8 mouse cellular contexts compared by ENCODE assay signal in genomic region chr3:30650062-30650841, GRCm38 (mm10). TPM values are rescaled to one million over a fixed set of nuclear protein-coding genes. Genes with fewer than 3 reads are reported as not detected.
DNase-seq lines count a peak whose midpoint lies in the region; ATAC-seq and TF ChIP-seq lines count a peak whose summit lies in the region.

No protein-coding gene starts in this region.

- no peak for DNase-seq in layer of hippocampus, adult 2 months (ENCODE audit: low spot score in 2 of 2)
- DNase-seq in layer of hippocampus, adult 11-12 months (ENCODE audit: low spot score), result no peak
- peak; percentile 68 for DNase-seq in ZHBTc4 (ENCODE audit: low read depth, low spot score)
- peak; percentile 40 for DNase-seq in forebrain, embryonic 10.5 days (ENCODE audit: extremely low spot score, low spot score)
- peak; percentile 57 for DNase-seq in kidney, adult 18-20 months
- peak; percentile 50 for DNase-seq in lung, embryonic 14.5 days
- DNase-seq in retina, embryonic 14.5 days (ENCODE audit: low spot score), result peak; percentile 44
- DNase-seq in frontal cortex, postnatal 14 days (ENCODE audit: low spot score in 2 of 2), result no peak

- H3K9ac ChIP-seq in lung, embryonic 14.5 days, result peak overlapping the region; percentile 28; the same call in 1 of the 2 replicates

- H3K4me2 ChIP-seq in lung, embryonic 14.5 days, result peak overlapping the region; percentile 73

- H3K4me1 ChIP-seq in forebrain, embryonic 10.5 days, result peaks cover 26% of the 10 kb centered on the region
- H3K4me1 ChIP-seq in lung, embryonic 14.5 days (ENCODE audit: insufficient read depth), result no peaks in the 10 kb centered on the region; the same call in 1 of the 2 replicates

- no peak overlapping the region for H3K27ac ChIP-seq in layer of hippocampus, adult 2 months
- no peak overlapping the region for H3K27ac ChIP-seq in forebrain, embryonic 10.5 days
- no peak overlapping the region for H3K27ac ChIP-seq in lung, embryonic 14.5 days (ENCODE audit: low read depth)

- no peaks in the 10 kb centered on the region for H3K36me3 ChIP-seq in forebrain, embryonic 10.5 days (replicated peaks)
- H3K36me3 ChIP-seq in lung, embryonic 14.5 days (ENCODE audit: insufficient read depth), result no peaks in the 10 kb centered on the region

- WGBS in forebrain, embryonic 10.5 days, result under 1% methylated on average over 41 of the region's 41 CpGs
- WGBS in lung, embryonic 14.5 days, result under 1% methylated on average over 41 of the region's 41 CpGs

- H3K27me3 ChIP-seq in forebrain, embryonic 10.5 days (ENCODE audit: poor library complexity, severe bottlenecking), result peaks cover 51% of the 10 kb centered on the region
- peaks cover 16% of the 10 kb centered on the region for H3K27me3 ChIP-seq in lung, embryonic 14.5 days (ENCODE audit: insufficient read depth, low read length)

- peak; percentile 42; the same call in 1 of the 2 replicates for ATAC-seq in lung, embryonic 14.5 days (ENCODE audit: insufficient read depth)

- H3K4me3 ChIP-seq in layer of hippocampus, adult 2 months, result peak overlapping the region; percentile 37
- peak overlapping the region; percentile 54 for H3K4me3 ChIP-seq in forebrain, embryonic 10.5 days
- H3K4me3 ChIP-seq in lung, embryonic 14.5 days (ENCODE audit: low read depth, low read length), result peak overlapping the region; percentile 37

- peak; percentile 21; the same call in 1 of the 2 replicates for TF ChIP-seq CTCF in layer of hippocampus, adult 2 months (conservative IDR thresholded peaks at IDR 0.05)
- peak; percentile 54 for TF ChIP-seq CTCF in lung, embryonic 14.5 days (IDR thresholded peaks at IDR 0.05; ENCODE audit: low read depth)

- no peaks in the 10 kb centered on the region for H3K9me3 ChIP-seq in forebrain, embryonic 10.5 days
- H3K9me3 ChIP-seq in lung, embryonic 14.5 days (ENCODE audit: low read depth, low read length), result no peaks in the 10 kb centered on the region

RNA-seq across cellular contexts. Expression of gene Lrrc34, which starts 2.6 kb away (rescaled TPM):
- total RNA-seq in layer of hippocampus, adult 2 months (2021), result under 1 TPM; 0.17 to 0.18 TPM
- polyA plus RNA-seq in forebrain, embryonic 10.5 days (2016; fragmentation: Nextera tagmentation; extraction: Ambion mirVana), result 2.0 and 2.4 TPM in 2 replicates
- polyA plus RNA-seq in lung, embryonic 14.5 days (2014; fragmentation: Nextera tagmentation; extraction: Ambion mirVana), result 1.7 and 1.9 TPM in 2 replicates

RNA-seq across cellular contexts. Expression of gene Lrriq4, which starts 5.9 kb away (rescaled TPM):
- total RNA-seq in layer of hippocampus, adult 2 months (2021), result not detected
- not detected in 2 replicates for polyA plus RNA-seq in forebrain, embryonic 10.5 days (2016; fragmentation: Nextera tagmentation; extraction: Ambion mirVana)
- polyA plus RNA-seq in lung, embryonic 14.5 days (2014; fragmentation: Nextera tagmentation; extraction: Ambion mirVana), result not detected in 2 replicates

RNA-seq across cellular contexts. Expression of gene Mynn, which starts 48.4 kb away (rescaled TPM):
- 10 to 100 TPM; 14.7 to 15.0 TPM for total RNA-seq in layer of hippocampus, adult 2 months (2021)
- 29.9 and 31.0 TPM in 2 replicates for polyA plus RNA-seq in forebrain, embryonic 10.5 days (2016; fragmentation: Nextera tagmentation; extraction: Ambion mirVana)
- polyA plus RNA-seq in lung, embryonic 14.5 days (2014; fragmentation: Nextera tagmentation; extraction: Ambion mirVana), result 30.7 and 35.9 TPM in 2 replicates

RNA-seq across cellular contexts. Expression of gene Lrrc31, which starts 49.4 kb away (rescaled TPM):
- total RNA-seq in layer of hippocampus, adult 2 months (2021), result not detected
- polyA plus RNA-seq in forebrain, embryonic 10.5 days (2016; fragmentation: Nextera tagmentation; extraction: Ambion mirVana), result not detected in 2 replicates
- not detected in 2 replicates for polyA plus RNA-seq in lung, embryonic 14.5 days (2014; fragmentation: Nextera tagmentation; extraction: Ambion mirVana)

RNA-seq across cellular contexts. Expression of gene Actrt3, which starts 50.5 kb away (rescaled TPM):
- under 1 TPM; 0.54 to 0.88 TPM for total RNA-seq in layer of hippocampus, adult 2 months (2021)
- 0.09 and 0.17 TPM in 2 replicates for polyA plus RNA-seq in forebrain, embryonic 10.5 days (2016; fragmentation: Nextera tagmentation; extraction: Ambion mirVana)
- polyA plus RNA-seq in lung, embryonic 14.5 days (2014; fragmentation: Nextera tagmentation; extraction: Ambion mirVana), result not detected in 2 replicates

Comparison
In these comparisons a context has a peak if more than half of its experiments do, and no peak if none do; other contexts are left out.
1. DNase-seq: peak in ZHBTc4 (single experiment), forebrain, embryonic 10.5 days (single experiment), kidney, adult 18-20 months (single experiment), lung, embryonic 14.5 days (single experiment) and retina, embryonic 14.5 days (single experiment); none in layer of hippocampus, adult 2 months (0 of 2), layer of hippocampus, adult 11-12 months (single experiment) and frontal cortex, postnatal 14 days (0 of 2).
2. Peak in every context shown above with its lines, with median percentiles within 50 percentile points of each other: H3K4me3 ChIP-seq.